Mouse (Mus musculus): ENCODE results near the gene Rbpms2. TPM values are rescaled to one million over a fixed set of nuclear protein-coding genes. Genes with fewer than 3 reads are reported as not detected.

The Rbpms2 gene
- polyA plus RNA-seq, 1 experiment from 2014 or later = 23.5 TPM

GRCm38 (mm10) chr9:65700504-65700903 is 71.1 kb downstream of the Rbpms2 start:
- no peak overlapping the region for H3K4me3 ChIP-seq (ENCODE audit: low read depth, low read length)
- DNase-seq (no peak), ATAC-seq (no peak)
- no peak overlapping the region for H3K9ac ChIP-seq (replicated peaks)
- H3K27me3 ChIP-seq (ENCODE audit: insufficient read depth, low read length) = no peaks in the 10 kb centered on the region
- H3K36me3 ChIP-seq (replicated peaks; ENCODE audit: insufficient read depth, low read length) = peaks cover 36% of the 10 kb centered on the region
- no peak for TF ChIP-seq EP300 (IDR thresholded peaks at IDR 0.05; ENCODE audit: low read depth)
- TF ChIP-seq CTCF (IDR thresholded peaks at IDR 0.05; ENCODE audit: low read depth) = no peak
- no peak overlapping the region for H3K4me2 ChIP-seq (ENCODE audit: low read depth, low read length)
- H3K9me3 ChIP-seq (ENCODE audit: low read length) = no peaks in the 10 kb centered on the region
- H3K27ac ChIP-seq (ENCODE audit: low read depth) = no peak overlapping the region
- no peaks in the 10 kb centered on the region for H3K4me1 ChIP-seq (ENCODE audit: insufficient read depth)
- WGBS (ENCODE audit: insufficient replicate concordance) = 61% methylated on average over 6 of the region's 6 CpGs

- H3K4me2 ChIP-seq (ENCODE audit: low read depth, low read length) = no peak overlapping the region
- H3K9me3 ChIP-seq (ENCODE audit: low read length) = no peaks in the 10 kb centered on the region
- DNase-seq (no peak), ATAC-seq (no peak)
- H3K27ac ChIP-seq (ENCODE audit: low read depth) = no peak overlapping the region
- no peak overlapping the region for H3K4me3 ChIP-seq (ENCODE audit: low read depth, low read length)
- H3K9ac ChIP-seq (replicated peaks) = no peak overlapping the region
- H3K27me3 ChIP-seq (ENCODE audit: insufficient read depth, low read length) = no peaks in the 10 kb centered on the region
- H3K36me3 ChIP-seq (replicated peaks; ENCODE audit: insufficient read depth, low read length) = peaks cover 34% of the 10 kb centered on the region
- no peaks in the 10 kb centered on the region for H3K4me1 ChIP-seq (ENCODE audit: insufficient read depth)
- TF ChIP-seq CTCF (IDR thresholded peaks at IDR 0.05; ENCODE audit: low read depth) = no peak
- TF ChIP-seq EP300 (IDR thresholded peaks at IDR 0.05; ENCODE audit: low read depth) = no peak
- 90% methylated on average over 9 of the region's 9 CpGs for whole genome bisulfite sequencing (ENCODE audit: insufficient replicate concordance)
Measured at GRCm38 (mm10) chr9:65702286-65702685, 72.8 kb downstream of the Rbpms2 start.

- no peak for DNase-seq
- TF ChIP-seq CTCF (IDR thresholded peaks at IDR 0.05; ENCODE audit: low read depth) (no peak), EP300 (IDR thresholded peaks at IDR 0.05; ENCODE audit: low read depth) (no peak)
- H3K27me3 ChIP-seq (ENCODE audit: insufficient read depth, low read length) = no peaks in the 10 kb centered on the region
- H3K4me1 ChIP-seq (ENCODE audit: insufficient read depth) = no peaks in the 10 kb centered on the region
- no peak overlapping the region for H3K27ac ChIP-seq (ENCODE audit: low read depth)
- peaks cover 27% of the 10 kb centered on the region for H3K36me3 ChIP-seq (replicated peaks; ENCODE audit: insufficient read depth, low read length)
- WGBS (ENCODE audit: insufficient replicate concordance) = 87% methylated on average over 7 of the region's 7 CpGs
- no peak for ATAC-seq
- H3K4me3 ChIP-seq (ENCODE audit: low read depth, low read length) = no peak overlapping the region
- H3K4me2 ChIP-seq (ENCODE audit: low read depth, low read length) = no peak overlapping the region
- no peaks in the 10 kb centered on the region for H3K9me3 ChIP-seq (ENCODE audit: low read length)
- no peak overlapping the region for H3K9ac ChIP-seq (replicated peaks)
Measured at GRCm38 (mm10) chr9:65703241-65703640, 73.8 kb downstream of the Rbpms2 start.

DNA sequence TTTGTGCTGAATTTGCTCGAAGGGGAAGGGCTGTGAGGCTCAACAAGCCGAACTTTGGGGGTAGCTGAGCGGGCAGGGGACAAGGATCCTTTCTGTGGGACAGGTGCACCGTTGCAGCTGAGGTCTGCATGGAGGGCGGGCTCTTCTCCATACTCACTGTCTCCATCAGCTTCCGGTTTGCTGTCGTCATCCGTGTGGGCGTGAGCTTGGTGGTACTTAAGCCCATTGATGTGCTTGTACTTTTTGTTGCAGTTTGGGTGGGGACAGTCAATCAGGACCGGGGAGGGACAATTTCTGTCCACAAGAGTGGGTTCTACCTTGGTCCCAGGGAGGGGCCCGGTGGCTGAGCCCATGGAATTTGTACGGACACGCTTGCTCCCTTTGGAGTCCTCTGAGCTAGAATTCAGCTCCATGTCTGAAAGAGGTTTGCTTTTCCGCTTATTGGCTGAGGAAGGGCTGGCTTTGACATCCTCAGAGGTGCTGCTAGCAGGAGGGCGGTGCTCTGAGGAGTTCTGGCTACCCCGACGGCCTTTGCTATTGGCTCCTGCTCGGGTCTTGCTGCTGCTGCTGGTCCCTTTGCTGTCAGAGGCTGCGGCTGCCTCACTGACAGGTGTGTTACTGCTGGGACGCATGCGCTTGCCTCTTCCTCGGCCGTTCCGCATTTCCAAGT is 74.6 kb downstream of the Rbpms2 start:
- whole genome bisulfite sequencing (ENCODE audit: insufficient replicate concordance) = 92% methylated on average over 24 of the region's 24 CpGs
- no peak for DNase-seq
- ATAC-seq = no peak

More for the DNA sequence above, 74.6 kb downstream of the Rbpms2 start:
- Histone ChIP-seq H3K9me3 (ENCODE audit: low read length) (no peaks in the 10 kb centered on the region), H3K4me2 (ENCODE audit: low read depth, low read length) (no peak overlapping the region), H3K27ac (ENCODE audit: low read depth) (no peak overlapping the region), H3K4me3 (ENCODE audit: low read depth, low read length) (no peak overlapping the region), H3K4me1 (ENCODE audit: insufficient read depth) (no peaks in the 10 kb centered on the region), H3K36me3 (replicated peaks; ENCODE audit: insufficient read depth, low read length) (peaks cover 27% of the 10 kb centered on the region), H3K27me3 (ENCODE audit: insufficient read depth, low read length) (no peaks in the 10 kb centered on the region), H3K9ac (replicated peaks) (no peak overlapping the region)
- TF ChIP-seq CTCF (IDR thresholded peaks at IDR 0.05; ENCODE audit: low read depth) (no peak), EP300 (IDR thresholded peaks at IDR 0.05; ENCODE audit: low read depth) (no peak)

Other genes starting within 250 kb of the Rbpms2 start
- 0.09 and 0.11 TPM in 2 replicates for gene Kbtbd13, start 238.0 kb upstream of the Rbpms2 start, polyA plus RNA-seq (2015; fragmentation: Nextera tagmentation; extraction: Ambion mirVana)
- gene Rasl12, start 231.1 kb upstream of the Rbpms2 start, polyA plus RNA-seq (2015; fragmentation: Nextera tagmentation; extraction: Ambion mirVana) = 0.08 and 0.17 TPM in 2 replicates
- gene Slc51b, start 206.7 kb upstream of the Rbpms2 start, polyA plus RNA-seq (2015; fragmentation: Nextera tagmentation; extraction: Ambion mirVana) = 15.1 and 17.0 TPM in 2 replicates
- 7.2 and 7.3 TPM in 2 replicates for gene Mtfmt, start 193.9 kb upstream of the Rbpms2 start, polyA plus RNA-seq (2015; fragmentation: Nextera tagmentation; extraction: Ambion mirVana)
- 34.4 and 37.0 TPM in 2 replicates for gene Spg21, start 168.7 kb upstream of the Rbpms2 start, polyA plus RNA-seq (2015; fragmentation: Nextera tagmentation; extraction: Ambion mirVana)
- gene Ankdd1a, start 109.5 kb upstream of the Rbpms2 start, polyA plus RNA-seq (2015; fragmentation: Nextera tagmentation; extraction: Ambion mirVana) = not detected in 2 replicates
- 14.3 and 14.5 TPM in 2 replicates for gene Plekho2, start 49.6 kb upstream of the Rbpms2 start, polyA plus RNA-seq (2015; fragmentation: Nextera tagmentation; extraction: Ambion mirVana)
- 3.2 and 3.5 TPM in 2 replicates for gene Pif1, start 42.5 kb upstream of the Rbpms2 start, polyA plus RNA-seq (2015; fragmentation: Nextera tagmentation; extraction: Ambion mirVana)
- gene Oaz2, start 38.4 kb downstream of the Rbpms2 start, polyA plus RNA-seq (2015; fragmentation: Nextera tagmentation; extraction: Ambion mirVana) = 50.9 and 52.8 TPM in 2 replicates
- gene Zfp609, start 197.9 kb downstream of the Rbpms2 start, polyA plus RNA-seq (2015; fragmentation: Nextera tagmentation; extraction: Ambion mirVana) = 2.0 and 2.8 TPM in 2 replicates